ENCODE assay signal across 9 mouse cellular contexts in the genomic region with DNA sequence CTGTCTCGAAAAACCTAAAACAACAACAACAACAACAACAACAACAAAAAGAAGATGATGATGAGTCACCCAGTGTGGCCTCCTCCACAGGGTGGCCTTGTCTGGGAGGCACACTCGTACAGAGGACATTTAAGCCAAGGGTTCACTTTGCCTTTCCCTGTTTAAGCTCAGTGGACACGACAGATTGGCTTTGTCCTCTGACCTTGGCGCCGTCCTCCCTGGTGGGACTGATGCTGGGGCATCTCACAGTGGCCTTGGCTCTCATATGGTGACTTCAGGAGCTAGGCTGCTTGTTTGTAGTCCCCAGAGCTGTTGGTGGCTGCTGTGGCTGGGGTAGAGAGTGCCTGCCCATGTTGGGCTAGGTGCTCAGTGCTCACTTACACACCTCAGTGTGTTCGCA. TPM values are rescaled to one million over a fixed set of nuclear protein-coding genes. Genes with fewer than 3 reads are reported as not detected.
DNase-seq lines count a peak whose midpoint lies in the region; ATAC-seq and TF ChIP-seq lines count a peak whose summit lies in the region.
"Had no signal": no experiment of that assay in that cellular context is flagged by ENCODE, and none has a peak within 500 bp of the region (broad histone marks: within the 10 kb centered on the region; RNA-seq: fewer than 3 reads in every experiment).

No protein-coding gene starts in this region.

- ATAC-seq in heart, embryonic 12.5 days (ENCODE audit: insufficient number of reproducible peaks, low FRiP score) = no peak
- no peak for ATAC-seq in neural tube, embryonic 13.5 days (ENCODE audit: low read depth)
- no peak for ATAC-seq in hindbrain, postnatal 0 days

- peak overlapping the region; percentile 61 for H3K27ac ChIP-seq in heart, embryonic 12.5 days (ENCODE audit: poor library complexity, severe bottlenecking)
- peak overlapping the region; percentile 83 for H3K27ac ChIP-seq in neural tube, embryonic 13.5 days (replicated peaks)
- peak overlapping the region; percentile 73; the same call in 1 of the 2 replicates for H3K27ac ChIP-seq in hindbrain, postnatal 0 days

- H3K27me3 ChIP-seq in heart, embryonic 12.5 days (replicated peaks) = no peaks in the 10 kb centered on the region
- no peaks in the 10 kb centered on the region for H3K27me3 ChIP-seq in neural tube, embryonic 13.5 days
- no peaks in the 10 kb centered on the region for H3K27me3 ChIP-seq in hindbrain, postnatal 0 days (ENCODE audit: insufficient read depth, low read length)

- H3K36me3 ChIP-seq in heart, embryonic 12.5 days = peaks cover 25% of the 10 kb centered on the region
- H3K36me3 ChIP-seq in neural tube, embryonic 13.5 days = 0 out of 2 replicates have a peak, but pooled peaks cover 7% of the 10 kb centered on the region
- H3K36me3 ChIP-seq in hindbrain, postnatal 0 days (ENCODE audit: insufficient read depth, low read length) = no peaks in the 10 kb centered on the region

- no peaks in the 10 kb centered on the region for H3K9me3 ChIP-seq in heart, embryonic 12.5 days (replicated peaks)
- H3K9me3 ChIP-seq in neural tube, embryonic 13.5 days = no peaks in the 10 kb centered on the region
- H3K9me3 ChIP-seq in hindbrain, postnatal 0 days (ENCODE audit: low read length) = no peaks in the 10 kb centered on the region

- no peak overlapping the region for H3K4me3 ChIP-seq in heart, embryonic 12.5 days
- no peak overlapping the region for H3K4me3 ChIP-seq in neural tube, embryonic 13.5 days
- H3K4me3 ChIP-seq in hindbrain, postnatal 0 days (ENCODE audit: low read length) = no peak overlapping the region

- no peak for DNase-seq in heart, postnatal 25 days (ENCODE audit: low spot score)
- no peak for DNase-seq in neural tube, embryonic 10.5 days (ENCODE audit: extremely low spot score, low spot score)
- no peak for DNase-seq in hindbrain, postnatal 0 days (ENCODE audit: low spot score)
- DNase-seq in thymus, postnatal 14 days = no peak
- no peak for DNase-seq in urinary bladder, postnatal 14 days (ENCODE audit: low spot score)
- DNase-seq in gastrocnemius, postnatal 4 days (ENCODE audit: low spot score in 2 of 2) = no peak
- DNase-seq: kidney, postnatal 25 days had no signal

- H3K4me2 ChIP-seq in heart, embryonic 12.5 days = no peak overlapping the region
- no peak overlapping the region for H3K4me2 ChIP-seq in neural tube, embryonic 13.5 days
- H3K4me2 ChIP-seq in hindbrain, postnatal 0 days (ENCODE audit: low read depth, low read length) = no peak overlapping the region

- WGBS in heart, embryonic 12.5 days = 80% methylated on average over 6 of the region's 6 CpGs
- WGBS in neural tube, embryonic 13.5 days = 88% methylated on average over 6 of the region's 6 CpGs
- 67% methylated on average over 6 of the region's 6 CpGs for WGBS in hindbrain, postnatal 0 days

- intact Hi-C loops in heart, postnatal 25 days (cut with DNase I) = no loop called here

- H3K4me1 ChIP-seq in heart, embryonic 12.5 days (replicated peaks) = peaks cover 51% of the 10 kb centered on the region
- peaks cover 52% of the 10 kb centered on the region for H3K4me1 ChIP-seq in neural tube, embryonic 13.5 days (replicated peaks)
- H3K4me1 ChIP-seq in hindbrain, postnatal 0 days (ENCODE audit: insufficient read depth, low read length) = no peaks in the 10 kb centered on the region; the same call in 1 of the 2 replicates

- H3K9ac ChIP-seq in heart, embryonic 12.5 days = 0 out of 2 replicates have a peak overlapping the region, but pooled peaks have one; percentile 6
- H3K9ac ChIP-seq in neural tube, embryonic 13.5 days = no peak overlapping the region
- no peak overlapping the region for H3K9ac ChIP-seq in hindbrain, postnatal 0 days (replicated peaks; ENCODE audit: low read length)

- TF ChIP-seq CTCF in hindbrain, postnatal 0 days (IDR thresholded peaks at IDR 0.05; ENCODE audit: low read depth) = no peak

RNA-seq across cellular contexts. Expression of gene Ppard, which starts 11.7 kb away (rescaled TPM):
- polyA plus RNA-seq in heart, embryonic 12.5 days (2016; fragmentation: Nextera tagmentation; extraction: Ambion mirVana) = 1.1 and 1.4 TPM in 2 replicates
- 10 to 100 TPM; 40.4 to 40.6 TPM for total RNA-seq in heart, postnatal 25 days (2021)
- 1.4 and 2.6 TPM in 2 replicates for polyA plus RNA-seq in neural tube, embryonic 13.5 days (2015; fragmentation: Nextera tagmentation; extraction: Ambion mirVana)
- total RNA-seq in hindbrain, postnatal 0 days (2014; rRNA removed) = 16.4 and 16.6 TPM in 2 replicates
- polyA plus RNA-seq in hindbrain, postnatal 0 days (2015; fragmentation: Nextera tagmentation; extraction: Ambion mirVana) = 1.4 and 1.7 TPM in 2 replicates
- total RNA-seq in gastrocnemius, postnatal 4 days (2021) = 10 to 100 TPM; 34.3 to 37.6 TPM

RNA-seq across cellular contexts. Expression of gene Def6, which starts 36.6 kb away (rescaled TPM):
- polyA plus RNA-seq in heart, embryonic 12.5 days (2016; fragmentation: Nextera tagmentation; extraction: Ambion mirVana) = 3.3 and 4.9 TPM in 2 replicates
- 1 to 10 TPM; 2.4 to 2.8 TPM for total RNA-seq in heart, postnatal 25 days (2021)
- polyA plus RNA-seq in neural tube, embryonic 13.5 days (2015; fragmentation: Nextera tagmentation; extraction: Ambion mirVana) = 5.6 TPM in 2 replicates
- 5.4 and 13.0 TPM in 2 replicates for total RNA-seq in hindbrain, postnatal 0 days (2014; rRNA removed)
- 7.8 and 9.9 TPM in 2 replicates for polyA plus RNA-seq in hindbrain, postnatal 0 days (2015; fragmentation: Nextera tagmentation; extraction: Ambion mirVana)
- total RNA-seq in gastrocnemius, postnatal 4 days (2021) = 1 to 10 TPM; 4.7 to 4.8 TPM
